Mouse (Mus musculus): ENCODE results near the gene Bhmt. TPM values are rescaled to one million over a fixed set of nuclear protein-coding genes. Genes with fewer than 3 reads are reported as not detected.

Gene Bhmt
- 0.05 and 0.26 TPM in 2 replicates for polyA plus RNA-seq (2016; fragmentation: Nextera tagmentation; extraction: Ambion mirVana)

GRCm38 (mm10) chr13:93637282-93638245 lies at the start of gene Bhmt:
Gene Bhmt, minus strand, starts transcription at chr13:93637961.
- ATAC-seq (ENCODE audit: low FRiP score, low read depth), result no peak
- no peak within 1 kb of the TSS for H3K27ac ChIP-seq (replicated peaks)
- no peaks in the 10 kb centered on the region for H3K4me1 ChIP-seq
- H3K9me3 ChIP-seq, result no peaks in the 10 kb centered on the region
- H3K27me3 ChIP-seq, result no peaks in the 10 kb centered on the region
- no peaks in the 10 kb centered on the region for H3K36me3 ChIP-seq
- H3K4me2 ChIP-seq (replicated peaks), result no peak within 1 kb of the TSS
- no peak within 1 kb of the TSS for H3K9ac ChIP-seq (replicated peaks)
- WGBS, result 72% methylated on average over 19 of the region's 19 CpGs
- no peak within 1 kb of the TSS for H3K4me3 ChIP-seq

- Histone ChIP-seq H3K9me3 (no peaks in the 10 kb centered on the region), H3K9ac (replicated peaks) (no peak overlapping the region), H3K4me3 (no peak overlapping the region), H3K27ac (replicated peaks) (no peak overlapping the region), H3K4me1 (peaks cover 2% of the 10 kb centered on the region; the same call in 1 of the 2 replicates), H3K27me3 (no peaks in the 10 kb centered on the region), H3K4me2 (replicated peaks) (no peak overlapping the region), H3K36me3 (no peaks in the 10 kb centered on the region)
- no peak for ATAC-seq (ENCODE audit: low FRiP score, low read depth)
- 10% methylated on average over 5 of the region's 5 CpGs for WGBS
These were observed 49.6 kb upstream of the Bhmt start for GRCm38 (mm10) chr13:93687321-93687720.

- Histone ChIP-seq H3K27me3 (no peaks in the 10 kb centered on the region), H3K27ac (replicated peaks) (no peak overlapping the region), H3K4me2 (replicated peaks) (no peak overlapping the region), H3K4me3 (no peak overlapping the region), H3K9ac (replicated peaks) (no peak overlapping the region), H3K9me3 (no peaks in the 10 kb centered on the region), H3K36me3 (no peaks in the 10 kb centered on the region), H3K4me1 (peaks cover 2% of the 10 kb centered on the region; the same call in 1 of the 2 replicates)
- no peak for ATAC-seq (ENCODE audit: low FRiP score, low read depth)
- WGBS, result 63% methylated on average over 4 of the region's 4 CpGs
These were observed 47.5 kb upstream of the Bhmt start for GRCm38 (mm10) chr13:93685226-93685625.

GRCm38 (mm10) chr13:93683336-93683735 lies 45.6 kb upstream of the Bhmt start:
- Histone ChIP-seq H3K9ac (replicated peaks) (no peak overlapping the region), H3K9me3 (no peaks in the 10 kb centered on the region), H3K27ac (replicated peaks) (no peak overlapping the region), H3K4me1 (peaks cover 2% of the 10 kb centered on the region; the same call in 1 of the 2 replicates), H3K4me2 (replicated peaks) (no peak overlapping the region), H3K27me3 (no peaks in the 10 kb centered on the region), H3K36me3 (no peaks in the 10 kb centered on the region), H3K4me3 (no peak overlapping the region)
- no peak for ATAC-seq (ENCODE audit: low FRiP score, low read depth)

- peaks cover 13% of the 10 kb centered on the region for H3K27me3 ChIP-seq
- H3K27ac ChIP-seq (replicated peaks), result no peak overlapping the region
- no peaks in the 10 kb centered on the region for H3K4me1 ChIP-seq
- H3K9me3 ChIP-seq, result no peaks in the 10 kb centered on the region
- no peak overlapping the region for H3K9ac ChIP-seq (replicated peaks)
- WGBS, result 83% methylated on average over 9 of the region's 9 CpGs
- H3K36me3 ChIP-seq, result no peaks in the 10 kb centered on the region
- no peak for ATAC-seq (ENCODE audit: low FRiP score, low read depth)
- no peak overlapping the region for H3K4me2 ChIP-seq (replicated peaks)
- no peak overlapping the region for H3K4me3 ChIP-seq
These were observed 39.1 kb upstream of the Bhmt start for GRCm38 (mm10) chr13:93676864-93677263.

GRCm38 (mm10) chr13:93674131-93674561 lies 36.4 kb upstream of the Bhmt start, which contains the start of the genes Bhmt2 and Dmgdh:
Gene Bhmt2, minus strand, starts transcription at chr13:93674302.
Gene Dmgdh, plus strand, starts transcription at chr13:93674433.
- no peaks in the 10 kb centered on the region for H3K36me3 ChIP-seq
- 4% methylated on average over 30 of the region's 31 CpGs for WGBS
- peaks cover 13% of the 10 kb centered on the region for H3K27me3 ChIP-seq
- H3K9ac ChIP-seq (replicated peaks), result no peak within 1 kb of the TSS
- no peak for ATAC-seq (ENCODE audit: low FRiP score, low read depth)
- H3K27ac ChIP-seq (replicated peaks), result no peak within 1 kb of the TSS
- H3K4me1 ChIP-seq, result no peaks in the 10 kb centered on the region
- H3K4me3 ChIP-seq, result peak within 1 kb of the TSS; percentile 24
- H3K9me3 ChIP-seq, result no peaks in the 10 kb centered on the region
- H3K4me2 ChIP-seq (replicated peaks), result peak within 1 kb of the TSS; percentile 42

GRCm38 (mm10) chr13:93673296-93673695 lies 35.5 kb upstream of the Bhmt start:
- no peak overlapping the region for H3K4me2 ChIP-seq (replicated peaks)
- H3K36me3 ChIP-seq, result no peaks in the 10 kb centered on the region
- 78% methylated on average over 2 of the region's 2 CpGs for WGBS
- H3K27ac ChIP-seq (replicated peaks), result no peak overlapping the region
- no peak for ATAC-seq (ENCODE audit: low FRiP score, low read depth)
- no peak overlapping the region for H3K4me3 ChIP-seq
- H3K27me3 ChIP-seq, result peaks cover 13% of the 10 kb centered on the region
- no peak overlapping the region for H3K9ac ChIP-seq (replicated peaks)
- no peaks in the 10 kb centered on the region for H3K4me1 ChIP-seq
- no peaks in the 10 kb centered on the region for H3K9me3 ChIP-seq

- 88% methylated on average over 4 of the region's 4 CpGs for WGBS
- H3K27ac ChIP-seq (replicated peaks), result no peak overlapping the region
- H3K9ac ChIP-seq (replicated peaks), result no peak overlapping the region
- peaks cover 13% of the 10 kb centered on the region for H3K27me3 ChIP-seq
- no peak for ATAC-seq (ENCODE audit: low FRiP score, low read depth)
- no peaks in the 10 kb centered on the region for H3K4me1 ChIP-seq
- H3K9me3 ChIP-seq, result no peaks in the 10 kb centered on the region
- no peak overlapping the region for H3K4me3 ChIP-seq
- no peak overlapping the region for H3K4me2 ChIP-seq (replicated peaks)
- no peaks in the 10 kb centered on the region for H3K36me3 ChIP-seq
These were observed 34.6 kb upstream of the Bhmt start for GRCm38 (mm10) chr13:93672371-93672770.

GRCm38 (mm10) chr13:93667586-93667985 lies 29.8 kb upstream of the Bhmt start:
- no peaks in the 10 kb centered on the region; the same call in 1 of the 2 replicates for H3K27me3 ChIP-seq
- ATAC-seq (ENCODE audit: low FRiP score, low read depth), result no peak
- H3K27ac ChIP-seq (replicated peaks), result no peak overlapping the region
- H3K9me3 ChIP-seq, result no peaks in the 10 kb centered on the region
- 88% methylated on average over 4 of the region's 4 CpGs for WGBS
- H3K4me1 ChIP-seq, result no peaks in the 10 kb centered on the region
- no peak overlapping the region for H3K4me3 ChIP-seq
- H3K36me3 ChIP-seq, result no peaks in the 10 kb centered on the region
- H3K4me2 ChIP-seq (replicated peaks), result no peak overlapping the region
- no peak overlapping the region for H3K9ac ChIP-seq (replicated peaks)

GRCm38 (mm10) chr13:93657941-93658340 lies 20.2 kb upstream of the Bhmt start:
- Histone ChIP-seq H3K4me1 (no peaks in the 10 kb centered on the region; the same call in 1 of the 2 replicates), H3K27me3 (no peaks in the 10 kb centered on the region), H3K4me3 (no peak overlapping the region), H3K27ac (replicated peaks) (no peak overlapping the region), H3K9me3 (no peaks in the 10 kb centered on the region), H3K4me2 (replicated peaks) (no peak overlapping the region), H3K9ac (replicated peaks) (no peak overlapping the region), H3K36me3 (no peaks in the 10 kb centered on the region)
- ATAC-seq (ENCODE audit: low FRiP score, low read depth), result no peak
- WGBS, result 95% methylated on average over 5 of the region's 5 CpGs

- Histone ChIP-seq H3K9ac (replicated peaks) (no peak overlapping the region), H3K36me3 (no peaks in the 10 kb centered on the region), H3K4me1 (no peaks in the 10 kb centered on the region; the same call in 1 of the 2 replicates), H3K27me3 (no peaks in the 10 kb centered on the region), H3K27ac (replicated peaks) (no peak overlapping the region), H3K4me3 (no peak overlapping the region), H3K9me3 (no peaks in the 10 kb centered on the region), H3K4me2 (replicated peaks) (no peak overlapping the region)
- no peak for ATAC-seq (ENCODE audit: low FRiP score, low read depth)
- whole genome bisulfite sequencing, result 87% methylated on average over 6 of the region's 6 CpGs
These were observed 15.6 kb upstream of the Bhmt start for GRCm38 (mm10) chr13:93653382-93653781.

GRCm38 (mm10) chr13:93648387-93649130 lies 10.8 kb upstream of the Bhmt start:
- Histone ChIP-seq H3K27ac (replicated peaks) (no peak overlapping the region), H3K4me3 (no peak overlapping the region), H3K9me3 (no peaks in the 10 kb centered on the region), H3K4me2 (replicated peaks) (no peak overlapping the region), H3K9ac (replicated peaks) (no peak overlapping the region), H3K36me3 (no peaks in the 10 kb centered on the region), H3K4me1 (no peaks in the 10 kb centered on the region), H3K27me3 (no peaks in the 10 kb centered on the region)
- ATAC-seq (ENCODE audit: low FRiP score, low read depth), result no peak
- WGBS, result 84% methylated on average over 7 of the region's 7 CpGs
